Mouse (Mus musculus) erythroblast, embryonic 14.5 days (primary cell): ENCODE results near the gene Nfkbid. TPM values are rescaled to one million over a fixed set of nuclear protein-coding genes. Genes with fewer than 3 reads are reported as not detected.
"Not testable (repeated sequence)": the region's sequence is repeated elsewhere in the genome, so short reads cannot be mapped to it uniquely, and the experiment has no call there.

Experiments
- H3K27me3 ChIP-seq: 2 replicates; pipeline ENCODE4 v1.6.1; 2012; ENCODE audit warnings: inconsistent platforms; ENCODE audit not compliant: control insufficient read depth
- H3K36me3 ChIP-seq: 2 replicates; pipeline ENCODE4 v1.6.1; 2012; ENCODE audit warnings: mild to moderate bottlenecking, inconsistent platforms; ENCODE audit not compliant: control insufficient read depth
- H3K4me1 ChIP-seq: 2 replicates; pipeline ENCODE4 v1.6.1; 2012; ENCODE audit warnings: inconsistent platforms; ENCODE audit not compliant: control insufficient read depth
- H3K4me3 ChIP-seq: replicated peaks from 2 replicates; pipeline ENCODE3; 2012; ENCODE audit warnings: moderate library complexity, mild to moderate bottlenecking, inconsistent platforms
- H3K9me3 ChIP-seq: 2 replicates; pipeline ENCODE4 v1.6.1; 2012; ENCODE audit warnings: low read length, inconsistent platforms, mixed read lengths; ENCODE audit not compliant: control insufficient read depth
- GATA1 ChIP-seq: IDR thresholded peaks from 2 replicates; pipeline ENCODE4 v1.6.1; 2012; ENCODE audit warnings: low read length, inconsistent platforms, mixed read lengths
- TAL1 ChIP-seq: IDR thresholded peaks from 3 replicates; pipeline ENCODE4 v1.6.1; 2012; ENCODE audit warnings: low read length, inconsistent platforms, mixed read lengths
- polyA plus RNA-seq: library from polyadenylated mRNA; stranded (reverse); fragments of >175 nt; gene quantifications from 2 replicates; pipeline ENCODE4 v1.2.3, GENCODE M21; 2012

The Nfkbid gene
- polyA plus RNA-seq, 1 experiment: 0.23 TPM

DNA sequence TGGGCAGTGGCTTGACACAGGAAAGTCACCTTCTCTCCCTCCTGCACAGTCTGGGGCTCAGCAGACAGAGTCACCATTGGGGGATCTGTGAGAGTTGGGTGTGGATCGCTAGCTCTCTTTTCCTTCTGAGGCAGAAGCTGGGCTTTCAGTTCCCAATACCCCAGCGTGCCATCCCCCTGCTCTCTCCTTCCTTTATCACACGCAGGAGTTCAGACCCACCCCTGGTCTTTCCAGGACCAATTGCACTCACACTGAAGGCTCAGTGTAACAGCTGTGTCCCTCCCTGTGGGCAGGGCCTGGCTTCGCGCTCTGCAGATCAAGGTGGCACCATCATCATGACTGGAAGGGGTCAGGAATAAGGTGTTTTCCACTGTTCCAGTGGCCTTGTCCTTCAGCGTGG is 32.7 kb downstream of the Nfkbid start:
- Histone ChIP-seq H3K4me1 (peaks cover 12% of the 10 kb centered on the region), H3K36me3 (no peaks in the 10 kb centered on the region), H3K9me3 (no peaks in the 10 kb centered on the region), H3K4me3 (no peak overlapping the region), H3K27me3 (peaks cover 72% of the 10 kb centered on the region)
- no peak for TF ChIP-seq GATA1
- TF ChIP-seq TAL1: no peak

DNA sequence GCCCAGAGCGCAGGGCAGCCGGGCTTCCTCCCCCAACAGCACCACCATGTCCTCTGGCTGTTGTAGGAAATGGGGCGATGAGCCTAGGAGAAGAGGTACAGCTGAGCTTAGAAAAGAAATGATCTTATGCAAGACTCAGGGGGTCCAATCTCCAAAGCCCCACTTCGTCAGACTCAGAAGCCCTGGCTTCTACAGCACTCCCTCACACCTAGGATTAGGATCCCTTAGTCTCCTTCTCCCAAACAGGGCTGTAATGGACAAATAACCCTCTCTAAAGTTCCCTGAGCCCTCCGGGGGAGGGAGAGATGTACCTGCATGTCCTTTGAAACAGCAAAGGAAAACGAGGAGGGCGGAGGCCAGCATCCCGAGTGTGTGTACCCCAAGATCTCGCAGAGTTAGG is 35.0 kb downstream of the Nfkbid start:
- TF ChIP-seq TAL1: no peak
- peaks cover 10% of the 10 kb centered on the region for H3K4me1 ChIP-seq
- no peak overlapping the region for H3K4me3 ChIP-seq
- H3K27me3 ChIP-seq: peaks cover 86% of the 10 kb centered on the region
- no peaks in the 10 kb centered on the region for H3K36me3 ChIP-seq
- no peaks in the 10 kb centered on the region for H3K9me3 ChIP-seq

DNA sequence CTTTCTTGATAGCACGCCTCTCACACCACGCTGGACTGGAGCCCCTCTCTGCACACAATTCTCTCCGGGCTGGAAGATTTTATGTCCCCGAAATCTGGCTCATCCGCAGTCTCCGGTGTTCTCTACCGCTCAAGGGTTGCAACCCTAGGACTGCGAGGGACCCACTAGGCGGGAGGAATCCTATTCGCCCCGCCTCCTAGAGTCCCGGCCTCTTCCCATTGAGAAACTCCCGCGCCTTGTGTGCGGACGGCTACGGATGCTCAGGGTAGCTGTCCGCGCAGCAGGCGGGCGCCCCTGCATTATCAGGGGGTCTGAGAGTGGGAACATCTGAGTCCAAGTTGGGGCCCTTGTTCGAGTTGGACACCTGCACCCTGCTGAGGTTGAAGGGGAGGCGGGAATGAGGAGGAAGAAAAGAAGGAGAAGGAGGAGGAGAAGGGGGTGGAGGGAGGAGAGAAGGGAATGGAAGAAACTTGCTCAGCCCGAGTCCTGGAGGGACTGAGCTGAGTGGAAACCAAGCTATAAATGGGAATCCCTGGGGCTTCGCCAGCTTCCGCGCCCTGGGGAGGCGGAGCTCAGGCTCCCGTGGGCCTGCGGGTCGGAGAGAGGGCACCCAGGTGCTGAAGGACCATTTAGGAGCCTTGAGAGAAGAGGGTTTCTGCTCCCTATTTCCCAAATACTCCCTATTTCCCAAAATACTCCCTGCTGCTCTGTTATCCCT is 35.5 kb downstream of the Nfkbid start:
- Histone ChIP-seq H3K4me1 (peaks cover 10% of the 10 kb centered on the region), H3K36me3 (no peaks in the 10 kb centered on the region), H3K9me3 (no peaks in the 10 kb centered on the region), H3K27me3 (peaks cover 86% of the 10 kb centered on the region), H3K4me3 (no peak overlapping the region)
- TF ChIP-seq GATA1 (no peak), TAL1 (no peak)

DNA sequence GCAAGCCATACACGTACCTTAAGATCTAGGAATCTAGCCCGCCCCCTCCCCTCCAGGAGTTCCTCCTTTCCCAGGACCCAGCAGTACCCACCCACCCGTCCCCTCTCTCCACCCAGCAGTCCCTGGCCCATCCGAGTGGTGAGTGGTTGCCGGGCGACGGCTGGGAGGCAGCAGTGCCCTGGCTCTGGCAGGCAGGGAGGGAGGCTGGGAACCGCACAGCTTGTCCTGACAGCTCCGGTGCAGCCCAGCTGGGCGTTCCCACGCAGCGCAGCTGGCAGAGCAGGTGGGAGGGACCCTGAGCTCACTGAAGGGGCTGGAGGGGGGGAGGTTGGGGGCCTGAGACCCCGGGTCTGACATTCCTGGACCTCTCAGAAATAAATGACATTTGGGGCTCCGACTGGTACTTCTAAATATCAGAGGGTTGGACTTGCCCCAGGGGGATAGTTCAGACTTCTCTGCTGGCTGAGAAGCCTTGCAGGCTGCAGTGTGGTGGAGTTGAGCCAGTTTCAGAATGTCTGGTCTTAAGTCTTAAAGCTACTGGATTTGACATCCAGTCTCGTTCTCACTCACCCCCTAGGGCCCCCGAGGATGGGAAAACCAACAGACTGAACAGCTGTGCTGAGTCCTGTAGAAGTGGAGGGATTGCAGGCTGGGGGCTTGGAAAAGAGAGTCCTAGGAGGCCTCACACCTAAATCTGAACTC is 36.2 kb downstream of the Nfkbid start, which contains the start of the genes Kirrel2 and Nphs1:
Kirrel2 (minus strand) TSS at position 62 of the 702 bp plus-strand sequence.
Nphs1 (plus strand) TSS at position 687 of the 702 bp plus-strand sequence.
- H3K36me3 ChIP-seq: no peaks in the 10 kb centered on the region
- peaks cover 10% of the 10 kb centered on the region for H3K4me1 ChIP-seq
- TF ChIP-seq GATA1 (no peak), TAL1 (no peak)
- no peaks in the 10 kb centered on the region for H3K9me3 ChIP-seq
- H3K27me3 ChIP-seq: peaks cover 85% of the 10 kb centered on the region
- no peak within 1 kb of the TSS for H3K4me3 ChIP-seq

- Histone ChIP-seq H3K36me3 (no peaks in the 10 kb centered on the region), H3K4me1 (no peaks in the 10 kb centered on the region), H3K27me3 (peaks cover 76% of the 10 kb centered on the region), H3K9me3 (no peaks in the 10 kb centered on the region), H3K4me3 (no peak overlapping the region)
- TF ChIP-seq GATA1 (no peak), TAL1 (no peak)
Observed at GRCm38 (mm10) chr7:30459484-30459883, 38.0 kb downstream of the Nfkbid start.

- Histone ChIP-seq H3K9me3 (no peaks in the 10 kb centered on the region), H3K27me3 (peaks cover 71% of the 10 kb centered on the region), H3K4me3 (no peak overlapping the region), H3K4me1 (no peaks in the 10 kb centered on the region), H3K36me3 (no peaks in the 10 kb centered on the region)
- no peak for TF ChIP-seq GATA1
- TF ChIP-seq TAL1: no peak
Observed at GRCm38 (mm10) chr7:30463568-30463967, 42.0 kb downstream of the Nfkbid start.

- Histone ChIP-seq H3K4me3 (no peak overlapping the region), H3K27me3 (peaks cover 69% of the 10 kb centered on the region), H3K36me3 (no peaks in the 10 kb centered on the region), H3K9me3 (no peaks in the 10 kb centered on the region), H3K4me1 (no peaks in the 10 kb centered on the region)
- TF ChIP-seq GATA1 (no peak), TAL1 (no peak)
Observed at GRCm38 (mm10) chr7:30463996-30464395, 42.5 kb downstream of the Nfkbid start.

DNA sequence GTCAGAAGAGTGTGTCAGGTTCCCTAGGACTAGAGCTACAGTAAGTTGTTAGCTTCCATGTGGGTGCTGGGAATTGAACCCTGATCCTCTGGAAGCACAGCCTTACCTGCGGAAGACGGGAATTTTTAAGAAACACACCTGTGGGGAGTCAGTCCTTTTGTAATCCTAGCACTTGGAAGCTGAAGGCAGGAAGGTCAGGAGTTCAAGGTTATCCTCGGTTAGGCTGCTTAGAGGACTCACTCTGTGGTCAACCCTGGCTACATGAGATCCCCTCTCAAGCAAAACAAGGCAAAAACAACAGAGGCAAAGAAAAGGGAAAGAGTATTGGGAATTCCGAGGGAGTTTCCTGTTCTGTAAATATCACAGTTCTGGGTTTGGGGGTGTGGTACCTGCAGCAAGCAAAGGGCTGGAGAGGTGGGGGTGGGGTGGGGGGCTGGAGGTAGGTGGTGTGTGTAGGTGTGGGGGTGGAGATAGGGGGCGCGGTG is 43.3 kb downstream of the Nfkbid start:
- peaks cover 62% of the 10 kb centered on the region for H3K27me3 ChIP-seq
- TF ChIP-seq TAL1 (no peak), GATA1 (no peak)
- no peak overlapping the region for H3K4me3 ChIP-seq
- H3K4me1 ChIP-seq: no peaks in the 10 kb centered on the region
- no peaks in the 10 kb centered on the region for H3K9me3 ChIP-seq
- H3K36me3 ChIP-seq: no peaks in the 10 kb centered on the region

DNA sequence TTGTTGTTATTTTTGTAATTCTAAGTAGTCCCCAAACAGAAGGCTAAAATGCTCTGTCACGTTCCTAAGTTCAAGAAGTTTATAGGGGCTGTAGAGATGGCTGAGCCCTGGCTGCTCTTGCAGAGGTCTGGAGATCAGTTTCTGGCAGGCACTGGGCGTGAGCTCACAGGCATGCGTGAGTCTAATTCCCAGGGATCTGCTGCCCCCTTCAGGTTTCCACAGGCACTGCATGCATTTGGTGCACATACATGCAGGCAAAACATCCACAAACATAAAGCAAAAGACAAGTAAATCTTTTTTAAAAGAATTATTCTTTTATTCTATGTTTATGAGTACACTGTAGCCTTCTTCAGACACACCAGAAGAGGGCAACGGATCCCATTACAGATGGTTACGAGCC is 50.9 kb downstream of the Nfkbid start:
- Histone ChIP-seq H3K9me3 (no peaks in the 10 kb centered on the region), H3K36me3 (no peaks in the 10 kb centered on the region), H3K4me3 (no peak overlapping the region), H3K4me1 (no peaks in the 10 kb centered on the region), H3K27me3 (peaks cover 10% of the 10 kb centered on the region)
- TF ChIP-seq TAL1 (no peak), GATA1 (no peak)

GRCm38 (mm10) chr7:30474999-30475398 is 53.5 kb downstream of the Nfkbid start:
- Histone ChIP-seq H3K4me1 (no peaks in the 10 kb centered on the region), H3K9me3 (no peaks in the 10 kb centered on the region), H3K36me3 (no peaks in the 10 kb centered on the region), H3K27me3 (0 out of 2 replicates have a peak, but pooled peaks cover 3% of the 10 kb centered on the region), H3K4me3 (no peak overlapping the region)
- no peak for TF ChIP-seq GATA1
- TF ChIP-seq TAL1: no peak

DNA sequence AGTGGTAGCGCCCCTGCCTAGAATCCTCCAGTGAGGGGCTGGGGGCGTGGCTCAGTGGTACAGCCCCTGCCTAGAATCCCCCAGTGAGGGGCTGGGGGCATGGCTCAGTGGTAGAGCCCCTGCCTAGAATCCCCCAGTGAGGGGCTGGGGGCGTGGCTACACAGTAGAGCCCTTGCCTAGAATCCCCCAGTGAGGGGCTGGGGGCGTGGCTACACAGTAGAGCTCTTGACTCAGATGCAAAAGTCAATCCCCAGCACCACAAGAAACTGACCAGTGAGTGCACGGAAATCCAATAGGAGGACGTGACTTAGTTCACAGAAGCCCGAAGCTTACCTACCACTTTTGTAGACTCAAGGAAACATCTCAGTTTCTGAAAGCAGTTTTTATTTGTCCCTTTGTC is 54.6 kb downstream of the Nfkbid start:
- H3K9me3 ChIP-seq, H3K4me3 ChIP-seq: not testable (repeated sequence)

More for the DNA sequence above, 54.6 kb downstream of the Nfkbid start:
- H3K4me1 ChIP-seq, H3K36me3 ChIP-seq, H3K27me3 ChIP-seq: not testable (repeated sequence)
